Mouse (Mus musculus): ENCODE data around the gene Vgll1.

DNA sequence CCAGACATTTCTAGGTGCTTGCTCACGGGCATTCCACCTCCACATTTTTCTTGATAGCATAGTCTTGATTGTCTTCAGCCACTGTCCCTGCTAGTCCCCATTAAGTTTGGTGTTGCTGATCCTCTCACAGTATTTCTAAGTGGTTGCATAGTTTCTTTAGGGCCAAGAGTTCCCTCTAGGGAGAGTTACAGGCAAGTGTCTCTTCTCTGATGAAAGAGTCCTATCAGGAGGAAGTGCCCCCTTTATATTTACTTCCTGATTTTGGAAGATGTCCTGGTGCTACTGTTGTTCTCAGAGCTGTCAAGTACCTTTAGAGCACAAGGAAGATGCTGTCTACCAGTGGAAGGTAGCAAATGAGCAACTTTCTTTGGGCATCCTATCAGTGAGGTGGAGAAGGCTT is 65.6 kb downstream of the Vgll1 start:
- TF ChIP-seq CTCF (IDR thresholded peaks at IDR 0.05; ENCODE audit: extremely low read depth, insufficient read depth, low read length) (no peak), POLR2A (IDR thresholded peaks at IDR 0.05; ENCODE audit: extremely low read depth, insufficient read depth, low read length) (no peak)
